Mouse (Mus musculus): ENCODE results near the gene Gm29735.
"Not testable (repeated sequence)": the region's sequence is repeated elsewhere in the genome, so short reads cannot be mapped to it uniquely, and the experiment has no call there.

Gm29735 gene

DNA sequence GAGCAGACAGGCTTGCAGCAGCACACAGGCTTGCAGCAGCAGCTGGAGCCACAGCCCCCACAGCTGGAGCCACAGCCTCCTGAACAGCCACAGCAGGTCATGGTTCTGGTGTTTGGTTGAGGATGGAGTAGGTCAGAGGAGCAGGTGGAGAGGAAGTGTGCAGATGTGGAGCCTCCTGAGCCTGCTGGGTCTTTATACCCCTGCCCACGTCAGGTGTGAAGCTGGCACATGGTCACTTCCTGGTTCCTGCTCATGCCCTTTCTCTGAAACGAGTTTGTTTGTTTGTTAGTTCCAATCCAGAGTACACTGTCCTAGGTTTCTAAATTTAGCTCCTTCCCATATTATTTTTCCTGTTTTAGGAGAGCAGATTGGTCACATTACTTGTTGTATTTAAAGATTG lies at the start of gene Gm29735:
Gene Gm29735, minus strand, starts transcription at position 101 of the 400 bp plus-strand sequence.
- DNase-seq (ENCODE audit: low spot score in 2 of 2) = not testable (repeated sequence)

DNA sequence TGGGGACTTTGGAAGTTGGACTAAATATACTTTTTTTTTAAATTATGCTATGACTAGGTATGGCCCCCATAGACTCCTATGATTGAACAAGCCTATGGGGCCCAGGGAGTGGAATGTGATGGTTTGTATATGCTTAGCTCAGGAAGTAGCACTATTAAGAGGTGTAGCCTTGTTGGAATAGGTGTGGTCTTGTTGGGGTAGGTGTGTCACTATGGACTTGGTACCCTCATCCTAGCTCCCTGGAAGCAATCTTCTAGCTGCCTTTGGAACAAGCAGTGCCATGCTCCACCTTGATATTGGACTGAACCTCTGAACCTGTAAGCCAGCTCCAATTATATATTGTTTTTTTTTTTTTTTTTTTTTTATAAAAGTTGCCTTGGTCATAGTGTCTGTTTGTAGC lies 48.6 kb upstream of the Gm29735 start:
- DNase-seq (ENCODE audit: low spot score in 2 of 2) = no peak

DNA sequence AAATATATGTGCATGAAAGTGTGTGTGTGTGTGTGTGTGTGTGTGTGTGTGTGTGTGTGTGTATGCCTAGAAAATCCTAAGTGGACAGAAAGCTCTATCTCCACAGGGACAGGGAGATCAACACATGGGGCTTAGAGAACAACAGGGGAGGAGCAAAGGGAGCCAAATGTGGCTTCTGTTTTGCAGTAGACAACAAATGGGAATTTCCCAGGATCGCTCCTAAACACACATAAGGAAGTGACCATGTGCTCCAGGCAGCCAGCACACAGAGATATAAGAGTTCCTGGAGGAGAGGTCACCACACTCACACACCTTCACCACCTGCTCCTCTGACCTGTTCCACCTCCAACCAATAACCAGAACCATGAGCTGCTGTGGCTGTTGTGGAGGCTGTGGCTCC lies 44.2 kb upstream of the Gm29735 start, which contains the start of gene Krtap5-3:
Gene Krtap5-3, plus strand, starts transcription at position 301 of the 400 bp plus-strand sequence.
- no peak for DNase-seq (ENCODE audit: low spot score in 2 of 2)

DNA sequence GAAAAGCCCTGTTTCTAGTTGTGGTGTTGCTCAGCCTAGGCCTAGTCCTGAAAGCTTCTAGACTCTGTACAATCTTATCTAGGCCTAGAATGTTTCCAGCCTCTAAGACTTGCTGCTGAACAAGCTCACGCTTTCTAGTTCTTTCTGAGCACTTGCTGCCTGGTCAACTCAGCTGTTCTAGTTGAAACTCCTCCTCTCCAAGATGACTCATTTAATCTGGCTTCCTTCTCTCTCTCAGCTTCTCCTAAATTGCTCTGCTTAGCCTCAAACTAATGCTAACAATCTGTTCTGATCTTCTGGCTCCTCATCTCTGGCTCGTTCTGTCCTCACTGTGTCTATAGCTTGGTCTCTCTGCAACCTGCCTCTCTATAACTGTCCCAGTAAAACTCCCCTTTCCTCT lies 41.8 kb upstream of the Gm29735 start:
- DNase-seq (ENCODE audit: low spot score in 2 of 2) = no peak

DNA sequence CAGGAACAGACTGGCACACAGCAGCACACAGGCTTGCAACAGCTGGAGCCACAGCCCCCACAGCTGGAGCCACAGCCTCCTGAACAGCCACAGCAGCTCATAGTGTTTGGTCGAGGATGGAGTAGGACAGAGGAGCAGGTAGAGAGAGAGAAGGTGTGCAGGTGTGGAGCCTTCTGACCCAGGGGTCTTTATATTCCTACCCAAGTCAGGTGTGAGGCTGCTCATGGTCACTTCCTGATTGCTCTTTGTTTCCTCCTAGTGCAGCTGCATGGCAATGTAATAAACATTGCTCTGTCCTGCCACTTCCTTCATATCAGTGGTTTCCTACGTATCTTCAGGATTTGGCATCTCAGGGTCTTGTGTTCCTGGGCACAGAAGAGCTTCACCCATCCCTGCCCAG lies 33.4 kb upstream of the Gm29735 start, which contains the start of gene Gm10153:
Gene Gm10153, minus strand, starts transcription at position 101 of the 400 bp plus-strand sequence.
- DNase-seq (ENCODE audit: low spot score in 2 of 2) = no peak

DNA sequence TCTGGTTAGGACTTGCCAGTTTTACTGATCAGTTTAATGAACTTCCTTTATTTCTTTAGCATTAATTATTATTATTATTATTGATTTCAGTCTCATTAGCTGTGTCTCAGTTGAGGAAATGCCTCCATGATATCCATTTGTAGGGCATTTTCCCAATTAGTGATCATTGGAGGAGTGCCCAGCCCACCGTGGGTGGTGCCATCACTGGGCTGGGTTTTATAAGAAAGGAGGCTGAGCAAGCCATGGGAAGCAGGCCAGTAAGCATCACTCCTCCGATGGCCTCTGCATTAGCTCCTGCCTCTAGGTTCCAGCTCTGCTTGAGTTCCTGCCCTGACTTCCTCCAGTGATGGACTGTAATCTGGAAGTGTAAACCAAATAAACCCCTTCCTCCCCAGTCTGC lies 31.2 kb upstream of the Gm29735 start:
- no peak for DNase-seq (ENCODE audit: low spot score in 2 of 2)

DNA sequence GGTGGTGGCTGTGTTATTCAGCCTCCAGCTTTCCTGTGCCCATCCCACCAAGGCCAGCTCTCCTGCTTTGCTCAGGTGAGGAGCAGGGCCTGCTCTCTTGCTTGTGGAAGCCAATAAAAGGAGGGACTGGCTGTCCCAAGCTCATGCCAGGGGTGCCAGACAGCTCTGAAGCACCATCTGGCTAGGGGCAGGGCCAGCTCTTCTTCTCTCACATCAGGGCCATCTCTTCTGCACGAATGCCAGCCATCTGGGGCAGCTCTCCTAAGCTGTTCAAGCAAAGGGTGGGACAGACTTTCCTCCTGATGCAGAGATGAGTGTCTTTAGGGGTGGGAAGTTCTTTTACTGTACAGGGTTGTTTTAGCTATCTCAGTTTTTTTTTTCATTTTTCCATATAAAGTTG lies 24.1 kb upstream of the Gm29735 start:
- no peak for DNase-seq (ENCODE audit: low spot score in 2 of 2)

DNA sequence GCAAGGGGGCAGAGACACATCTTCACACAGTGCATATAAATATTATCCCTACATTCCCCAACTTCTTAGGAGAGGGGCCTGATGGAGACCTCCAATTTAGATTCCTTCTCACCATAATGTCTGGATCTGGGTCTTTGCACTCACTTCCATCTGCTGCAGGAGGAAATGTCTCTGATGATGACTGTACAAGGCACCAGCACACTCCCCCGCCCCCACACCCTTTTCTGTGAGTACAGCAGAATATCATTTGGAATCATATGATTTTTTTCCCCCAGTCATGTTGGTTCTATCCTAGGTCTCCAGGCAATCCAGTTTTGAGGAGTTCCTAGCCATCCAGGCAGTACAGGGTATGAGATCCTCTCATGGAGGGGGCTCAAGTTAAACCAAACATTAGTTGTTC lies 21.8 kb upstream of the Gm29735 start:
- DNase-seq (ENCODE audit: low spot score in 2 of 2) = no peak

DNA sequence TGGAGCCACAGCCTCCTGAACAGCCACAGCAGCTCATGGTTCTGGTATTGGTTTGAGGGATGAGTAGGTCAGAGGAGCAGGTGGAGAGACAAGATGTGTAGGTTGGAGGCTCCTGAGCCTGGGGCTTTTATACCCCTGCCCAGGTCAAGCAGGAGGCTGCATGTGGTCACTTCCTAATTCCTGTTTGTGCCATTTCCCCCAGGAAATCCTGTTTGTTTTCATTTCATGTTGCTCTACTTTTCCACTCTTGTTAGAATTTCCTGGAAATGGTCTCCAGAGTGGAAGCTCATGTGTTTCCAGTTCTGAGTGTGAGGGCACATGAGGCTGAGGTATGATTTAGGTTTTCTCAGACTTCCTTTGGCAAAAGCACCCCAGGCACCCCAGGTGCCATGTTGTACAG lies 19.0 kb upstream of the Gm29735 start, which contains the start of gene Krtap5-2:
Gene Krtap5-2, minus strand, starts transcription at position 101 of the 400 bp plus-strand sequence.
- not testable (repeated sequence) for DNase-seq (ENCODE audit: low spot score in 2 of 2)

DNA sequence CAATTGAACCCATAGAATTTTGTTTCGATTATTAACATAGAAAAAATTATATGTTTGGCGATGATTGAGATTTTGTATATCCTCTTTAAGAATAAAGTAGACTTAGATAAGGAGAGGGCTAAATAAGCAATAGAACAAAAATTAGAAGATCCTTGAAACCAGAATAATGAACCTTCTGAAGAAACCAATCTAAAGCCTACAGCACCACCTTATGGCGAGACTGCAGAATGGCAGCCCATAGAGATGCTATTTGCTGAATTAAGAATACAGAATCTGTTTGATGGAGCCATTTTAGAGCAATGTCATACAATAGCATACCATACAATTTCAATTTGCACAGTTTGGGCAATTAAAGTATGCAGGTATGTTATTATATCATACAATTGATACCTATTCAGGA lies 12.9 kb upstream of the Gm29735 start:
- no peak for DNase-seq (ENCODE audit: low spot score in 2 of 2)

DNA sequence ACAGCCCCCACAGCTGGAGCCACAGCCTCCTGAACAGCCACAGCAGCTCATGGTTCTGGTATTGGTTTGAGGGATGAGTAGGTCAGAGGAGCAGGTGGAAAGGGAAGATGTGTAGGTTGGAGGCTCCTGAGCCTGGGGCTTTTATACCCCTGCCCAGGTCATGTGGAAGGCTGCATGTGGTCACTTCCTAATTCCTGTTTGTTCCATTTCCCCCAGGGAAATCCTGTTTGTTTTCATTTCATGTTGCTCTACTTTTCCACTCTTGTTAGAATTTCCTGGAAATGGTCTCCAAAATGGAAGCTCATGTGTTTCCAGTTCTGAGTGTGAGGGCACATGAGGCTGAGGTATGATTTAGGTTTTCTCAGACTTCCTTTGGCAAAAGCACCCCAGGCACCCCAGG lies 8.7 kb upstream of the Gm29735 start, which contains the start of gene Gm4553:
Gene Gm4553, minus strand, starts transcription at position 101 of the 400 bp plus-strand sequence.
- not testable (repeated sequence) for DNase-seq (ENCODE audit: low spot score in 2 of 2)

DNA sequence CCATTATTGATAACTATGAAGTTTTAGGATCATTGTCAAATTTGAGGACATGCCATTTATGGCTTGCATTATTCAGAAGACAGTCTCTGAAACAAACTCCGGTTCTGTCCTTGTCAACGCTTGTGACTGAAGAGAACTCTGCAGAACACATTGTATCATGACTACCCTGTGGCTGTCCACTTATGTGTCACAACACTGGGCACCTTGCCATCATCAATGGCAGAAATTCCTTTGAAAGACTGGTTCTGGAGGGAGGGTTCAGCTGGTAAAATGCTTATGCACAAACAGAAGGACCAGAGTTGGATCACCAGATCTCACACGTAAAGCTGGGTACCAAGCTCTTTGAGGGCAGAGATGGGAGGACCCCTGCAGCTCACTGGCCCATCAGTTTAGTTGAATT lies 2.5 kb upstream of the Gm29735 start:
- no peak for DNase-seq (ENCODE audit: low spot score in 2 of 2)

DNA sequence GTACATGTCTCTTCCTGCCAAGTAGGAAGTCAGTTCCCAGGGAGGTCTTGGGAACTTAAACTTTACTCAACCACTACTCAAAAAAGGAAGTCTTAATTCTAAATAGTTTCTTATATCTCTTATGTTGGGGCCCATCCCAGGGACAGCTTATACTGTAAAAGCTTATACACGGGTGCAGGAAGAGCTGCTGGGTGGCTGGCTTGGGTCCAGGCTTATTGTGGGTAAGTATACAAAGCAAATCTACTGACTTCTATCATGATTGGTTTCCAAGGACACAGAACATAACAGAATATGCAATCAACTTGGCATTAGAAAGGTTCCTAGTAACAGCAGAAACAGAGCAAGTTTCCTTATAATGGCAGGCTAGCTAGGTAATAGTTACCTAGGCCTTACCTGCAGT lies 1.6 kb downstream of the Gm29735 start:
- no peak for DNase-seq (ENCODE audit: low spot score in 2 of 2)

DNA sequence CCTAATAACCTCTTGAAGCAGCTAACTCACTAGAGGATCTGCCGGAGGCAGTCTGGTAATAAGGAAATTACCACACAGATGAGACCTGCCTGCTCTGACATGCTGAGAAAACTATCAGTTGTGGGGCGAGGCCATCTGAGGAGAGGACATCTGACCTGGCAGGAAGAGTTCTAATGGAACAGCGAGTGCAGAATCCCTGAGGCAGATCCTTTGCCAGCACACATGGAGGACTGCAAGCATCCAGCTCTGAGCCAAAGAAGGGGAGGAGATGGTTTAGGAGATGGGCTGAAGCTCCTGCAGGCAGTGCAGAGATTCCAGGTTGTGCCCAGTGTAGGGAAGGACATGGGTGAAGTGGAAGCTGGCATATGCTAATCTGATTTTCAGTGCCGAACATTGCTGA lies 4.7 kb downstream of the Gm29735 start:
- DNase-seq (ENCODE audit: low spot score in 2 of 2) = no peak

DNA sequence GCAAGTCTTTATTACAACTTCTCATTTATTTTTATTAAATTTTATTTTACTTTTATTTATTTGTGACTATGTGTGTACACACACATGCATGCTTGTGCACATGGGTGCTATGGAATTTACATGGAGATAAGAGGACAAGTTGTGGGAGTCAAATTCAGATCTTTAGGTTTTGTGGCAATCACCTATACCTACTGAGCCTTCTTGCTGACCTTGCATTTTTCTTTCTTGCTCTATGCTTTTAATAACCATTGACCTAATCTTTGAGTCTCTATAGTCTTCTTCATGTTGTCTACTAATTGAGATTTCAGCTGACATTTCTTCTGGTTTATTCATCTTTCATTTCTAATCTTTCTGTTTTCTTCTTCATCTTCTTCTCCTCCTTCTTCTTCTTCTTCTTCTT lies 8.3 kb downstream of the Gm29735 start:
- no peak for DNase-seq (ENCODE audit: low spot score in 2 of 2)

DNA sequence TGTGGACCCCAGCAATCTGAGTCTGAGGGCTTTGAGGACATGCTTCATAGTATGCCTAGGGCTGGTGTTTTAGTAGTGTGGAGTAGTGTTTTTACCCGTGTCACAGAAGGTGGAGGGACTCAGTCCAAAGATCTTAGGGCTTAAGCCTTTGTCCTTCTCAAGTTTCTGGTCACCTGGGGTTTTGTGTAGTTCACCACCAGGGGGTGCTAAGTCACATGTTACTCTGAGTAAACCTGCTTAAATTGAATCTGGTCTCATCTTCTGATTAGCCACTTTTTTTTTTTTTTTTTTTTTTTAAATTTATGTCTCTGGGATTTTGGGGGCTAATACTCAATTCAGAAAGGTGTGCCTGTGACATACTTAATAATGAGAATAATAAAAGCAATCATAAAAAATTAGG lies 10.9 kb downstream of the Gm29735 start:
- DNase-seq (ENCODE audit: low spot score in 2 of 2) = peak in 1 of 2 experiments; percentile 38

DNA sequence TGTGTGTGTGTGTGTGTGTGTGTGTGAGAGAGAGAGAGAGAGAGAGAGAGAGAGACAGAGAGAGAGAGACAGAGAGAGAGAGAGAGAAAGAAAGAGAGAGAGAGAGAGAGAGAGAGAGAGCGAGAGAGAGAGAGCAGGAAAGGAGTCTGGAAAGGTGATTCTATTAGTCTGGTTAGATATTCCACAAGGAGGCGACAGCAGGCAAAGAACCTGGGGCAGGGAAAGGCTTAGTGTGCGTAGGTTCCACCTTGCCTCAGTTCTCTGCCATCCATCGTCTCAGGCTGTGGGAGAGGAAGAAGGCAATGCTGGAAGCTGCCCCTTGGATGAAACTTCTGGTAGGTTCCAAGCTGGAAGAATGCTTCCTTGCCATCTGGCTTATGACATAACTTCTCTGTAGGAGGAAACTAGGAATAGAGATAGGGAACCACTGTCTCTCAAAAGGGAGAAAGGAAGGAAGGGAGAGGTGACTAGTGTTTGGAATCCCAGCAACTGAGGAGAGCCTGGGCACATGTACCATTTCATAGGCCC lies 11.4 kb downstream of the Gm29735 start:
- DNase-seq (ENCODE audit: low spot score in 2 of 2) = peak in 1 of 2 experiments; percentile 37

DNA sequence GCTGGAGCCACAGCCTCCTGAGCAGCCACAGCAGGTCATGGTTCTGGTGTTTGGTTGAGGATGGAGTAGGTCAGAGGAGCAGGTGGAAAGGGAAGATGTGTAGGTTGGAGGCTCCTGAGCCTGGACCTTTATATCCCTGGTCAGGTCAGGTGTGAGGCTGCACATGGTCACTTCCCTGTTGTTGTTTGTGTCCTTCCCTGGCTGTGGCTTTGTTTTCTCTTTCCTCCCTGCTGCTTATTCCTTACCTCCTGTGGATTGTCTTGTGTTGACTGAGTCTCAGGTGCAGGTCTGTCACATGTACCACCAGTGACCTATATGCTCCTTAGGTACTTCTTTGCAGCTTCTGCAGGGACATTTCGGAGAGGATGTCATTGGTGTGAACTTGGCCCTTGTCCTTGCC lies 12.4 kb downstream of the Gm29735 start, which contains the start of gene Gm45337:
Gene Gm45337, minus strand, starts transcription at position 101 of the 400 bp plus-strand sequence.
- no peak for DNase-seq (ENCODE audit: low spot score in 2 of 2)

DNA sequence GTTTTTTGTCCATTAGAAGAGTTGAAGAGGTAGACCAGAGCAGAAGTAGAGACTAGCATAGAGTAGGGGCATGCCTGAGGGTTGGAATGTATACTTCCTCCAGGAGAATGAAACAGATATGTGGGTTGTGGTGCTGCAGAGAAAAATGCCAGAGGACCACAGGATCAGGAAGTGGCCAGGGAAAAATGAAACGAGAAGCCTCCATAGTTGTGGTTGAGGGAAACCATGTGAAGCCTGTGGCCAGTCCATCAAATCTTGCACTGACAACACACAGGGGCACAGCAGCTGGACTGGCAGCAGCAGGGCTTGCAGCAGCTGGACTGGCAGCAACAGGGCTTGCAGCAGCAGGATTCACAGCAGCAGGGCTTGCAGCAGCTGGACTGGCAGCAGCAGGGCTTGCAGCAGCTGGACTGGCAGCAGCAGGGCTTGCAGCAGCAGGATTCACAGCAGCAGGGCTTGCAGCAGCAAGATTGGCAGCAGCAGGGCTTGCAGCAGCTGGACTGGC lies 13.4 kb downstream of the Gm29735 start:
- DNase-seq (ENCODE audit: low spot score in 2 of 2) = not testable (repeated sequence)

DNA sequence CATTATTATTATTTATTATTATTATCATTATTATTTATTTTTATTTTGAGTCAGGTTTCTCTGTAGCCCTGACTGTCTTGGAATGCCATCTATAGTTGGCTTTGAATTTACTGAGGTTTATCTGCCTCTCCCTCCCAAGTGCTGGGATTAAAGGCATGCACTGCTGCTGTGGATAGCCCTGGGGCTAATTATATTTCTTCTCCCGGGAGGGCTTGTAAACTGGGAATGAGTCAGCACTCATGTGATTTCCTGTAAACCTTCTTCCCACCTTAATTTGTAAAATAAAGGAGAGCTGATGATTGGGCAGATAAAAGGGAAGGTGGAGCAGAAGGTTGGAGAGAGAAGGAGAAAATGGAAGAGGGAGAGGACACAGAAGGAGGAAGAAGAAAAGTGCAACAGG lies 16.2 kb downstream of the Gm29735 start:
- no peak for DNase-seq (ENCODE audit: low spot score in 2 of 2)

DNA sequence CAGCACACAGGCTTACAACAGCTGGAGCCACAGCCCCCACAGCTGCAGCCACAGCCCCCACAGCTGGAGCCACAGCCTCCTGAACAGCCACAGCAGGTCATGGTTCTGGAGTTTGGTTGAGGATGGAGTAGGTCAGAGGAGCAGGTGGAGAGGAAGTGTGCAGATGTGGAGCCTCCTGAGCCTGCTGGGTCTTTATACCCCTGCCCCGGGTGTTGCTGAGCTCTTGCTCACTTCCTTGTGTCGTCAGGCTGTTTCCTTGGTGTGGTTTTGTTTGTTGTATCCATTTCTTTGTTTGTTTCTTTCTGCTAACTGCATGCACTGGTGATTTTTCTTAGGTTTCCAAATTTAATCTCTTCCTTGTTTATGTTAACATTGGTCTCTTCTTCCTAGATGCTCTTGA lies 21.0 kb downstream of the Gm29735 start, which contains the start of gene Gm39115:
Gene Gm39115, minus strand, starts transcription at position 101 of the 400 bp plus-strand sequence.
- DNase-seq (ENCODE audit: low spot score in 2 of 2) = not testable (repeated sequence)

DNA sequence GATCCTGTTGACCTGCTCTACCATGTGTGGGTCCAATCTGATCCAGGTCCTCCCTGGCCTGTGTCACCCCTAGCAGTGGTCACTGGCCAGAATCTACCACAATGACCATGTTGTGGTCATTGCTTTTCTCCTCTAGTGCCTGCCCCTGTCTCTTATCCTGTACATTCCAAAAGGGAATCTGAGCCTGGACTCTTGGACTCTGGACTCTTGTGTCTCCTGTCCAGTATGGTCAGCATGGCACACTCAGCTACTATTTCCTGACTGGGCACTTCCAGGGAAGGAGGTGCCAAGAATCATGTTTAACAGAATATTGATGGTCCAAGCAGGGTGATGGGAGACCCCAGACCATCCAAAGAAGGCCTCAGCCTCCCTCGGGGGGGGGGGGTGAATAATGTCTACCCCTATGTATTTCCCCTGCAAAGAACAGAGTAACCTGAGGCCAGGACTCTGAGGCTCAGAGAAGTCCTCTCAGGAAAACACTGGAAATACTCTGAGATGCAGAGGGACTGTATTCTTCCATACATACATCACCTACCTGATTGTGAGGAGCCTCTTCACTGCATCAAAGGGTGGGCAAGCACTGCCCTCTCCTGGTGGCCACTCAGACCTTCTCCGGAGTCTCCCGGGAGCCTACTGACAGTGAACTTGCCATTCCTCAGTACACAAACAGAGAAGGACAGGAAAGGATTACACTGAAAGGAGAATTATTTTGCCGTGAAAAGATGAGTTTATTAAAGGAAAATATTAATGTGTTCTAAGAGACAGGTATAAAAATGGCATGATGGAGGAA lies 22.5 kb downstream of the Gm29735 start:
- DNase-seq (ENCODE audit: low spot score in 2 of 2) = peak in 1 of 2 experiments; percentile 17

DNA sequence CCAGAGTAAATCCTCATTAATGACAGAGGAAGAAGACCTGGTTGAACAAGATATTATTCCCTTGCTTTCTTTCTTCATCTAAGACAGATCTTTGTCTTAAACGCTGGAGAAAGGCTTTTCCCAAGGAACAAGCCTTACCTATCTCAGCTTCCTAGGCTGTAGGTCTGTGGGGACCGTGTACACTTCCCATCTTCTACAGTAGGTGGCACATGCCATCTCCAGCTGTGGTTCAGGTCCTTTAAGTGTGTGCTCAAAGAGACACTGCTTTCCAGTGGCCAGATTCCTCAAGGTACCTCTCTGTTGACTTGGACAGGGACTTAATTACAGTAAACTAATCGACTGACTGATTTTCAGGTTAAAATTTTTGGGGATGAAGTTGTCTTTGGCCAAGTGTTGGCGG lies 28.1 kb downstream of the Gm29735 start:
- no peak for DNase-seq (ENCODE audit: low spot score in 2 of 2)
